Mouse (Mus musculus) gastrocnemius, adult 2 months (tissue): ENCODE results near the gene Myo16. TPM values are rescaled to one million over a fixed set of nuclear protein-coding genes. Genes with fewer than 3 reads are reported as not detected.
A peak's percentile ranks its signal among the peaks of the same experiment; 100 is the strongest.

Experiments used
- DNase-seq: peaks from one replicate; pipeline ENCODE4 v3.0.0; 2022
- H3K27ac ChIP-seq: fragments of 200-600 bp; 2 replicates; pipeline ENCODE4 v1.8.1; 2022; ENCODE audit warnings: mild to moderate bottlenecking
- H3K4me3 ChIP-seq: fragments of 200-600 bp; 2 replicates; pipeline ENCODE4 v1.8.1; 2022; ENCODE audit warnings: mild to moderate bottlenecking, moderate library complexity
- CTCF ChIP-seq: fragments of 200-600 bp; IDR thresholded peaks from 2 replicates; pipeline ENCODE4 v1.8.1; 2022; ENCODE audit warnings: antibody characterized with exemption, mild to moderate bottlenecking, moderate library complexity
- intact Hi-C: fragments of 180-260 bp; cut with DNase I; formaldehyde crosslinking; loops from one replicate; pipeline ENCODE4 v1.15.1; 2025
- total RNA-seq, 2 experiments: library from RNA; stranded (reverse); gene quantifications; 2 replicates each; pipeline ENCODE4 v1.2.3; 2021

Myo16 gene
- total RNA-seq, 2 experiments from 2014 or later = 0.08 to 0.36 TPM

GRCm38 (mm10) chr8:10199301-10199700, 45.6 kb downstream of the Myo16 start:
- H3K27ac ChIP-seq = no peak overlapping the region
- H3K4me3 ChIP-seq = no peak overlapping the region
- intact Hi-C loops = no loop called here
- TF ChIP-seq CTCF = no peak
- DNase-seq = no peak

DNA sequence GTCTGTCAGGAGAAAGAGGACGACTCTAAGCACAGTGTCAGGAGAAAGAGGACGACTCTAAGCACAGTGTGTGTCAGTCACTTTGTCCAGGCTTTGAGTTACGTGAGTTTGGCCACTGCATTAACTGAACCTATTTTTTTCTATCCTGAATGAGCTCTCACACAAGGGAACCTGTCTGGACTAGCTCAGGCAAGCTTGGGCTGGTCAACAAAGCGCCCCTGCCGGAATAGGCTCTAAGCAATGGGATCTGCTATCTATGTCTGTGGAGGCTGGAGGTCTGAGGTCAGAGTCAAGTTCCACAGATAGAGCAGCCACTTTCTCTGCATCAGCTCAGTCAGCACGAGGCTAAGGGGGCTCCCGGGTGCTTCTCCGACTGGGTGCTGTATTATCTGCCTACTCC, 46.3 kb downstream of the Myo16 start:
- Histone ChIP-seq H3K27ac (no peak overlapping the region), H3K4me3 (no peak overlapping the region)
- DNase-seq = no peak
- no peak for TF ChIP-seq CTCF
- intact Hi-C loops = no loop called here

- DNase-seq = no peak
- Histone ChIP-seq H3K4me3 (no peak overlapping the region), H3K27ac (no peak overlapping the region)
- intact Hi-C loops = no loop called here
- no peak for TF ChIP-seq CTCF
Measured at GRCm38 (mm10) chr8:10215023-10215422, 61.3 kb downstream of the Myo16 start.

- no peak overlapping the region for H3K27ac ChIP-seq
- TF ChIP-seq CTCF = no peak
- intact Hi-C loops = loop anchor here (10.0 kb wide), 1 partner anchor 235 kb away; no protein-coding TSS in a partner anchor
- no peak overlapping the region for H3K4me3 ChIP-seq
- DNase-seq = no peak
Measured at GRCm38 (mm10) chr8:10219761-10220276, 66.1 kb downstream of the Myo16 start.

- no peak for TF ChIP-seq CTCF
- no peak overlapping the region for H3K4me3 ChIP-seq
- intact Hi-C loops = loop anchor here (10.0 kb wide), 1 partner anchor 238 kb away; no protein-coding TSS in a partner anchor
Measured at GRCm38 (mm10) chr8:10222770-10223169, 69.1 kb downstream of the Myo16 start.

GRCm38 (mm10) chr8:10223528-10224194, 70.0 kb downstream of the Myo16 start:
- intact Hi-C loops = loop anchor here (10.0 kb wide), 1 partner anchor 239 kb away; no protein-coding TSS in a partner anchor
- no peak overlapping the region for H3K27ac ChIP-seq
- no peak for DNase-seq
- no peak for TF ChIP-seq CTCF
- H3K4me3 ChIP-seq = no peak overlapping the region

More at GRCm38 (mm10) chr8:10222770-10223169, 69.1 kb downstream of the Myo16 start:
- no peak overlapping the region for H3K27ac ChIP-seq
- DNase-seq = no peak

GRCm38 (mm10) chr8:10224305-10224971, 70.7 kb downstream of the Myo16 start:
- H3K27ac ChIP-seq = no peak overlapping the region
- DNase-seq = no peak
- no peak overlapping the region for H3K4me3 ChIP-seq
- intact Hi-C loops = loop anchor here (10.0 kb wide), 1 partner anchor 240 kb away; no protein-coding TSS in a partner anchor
- no peak for TF ChIP-seq CTCF

DNA sequence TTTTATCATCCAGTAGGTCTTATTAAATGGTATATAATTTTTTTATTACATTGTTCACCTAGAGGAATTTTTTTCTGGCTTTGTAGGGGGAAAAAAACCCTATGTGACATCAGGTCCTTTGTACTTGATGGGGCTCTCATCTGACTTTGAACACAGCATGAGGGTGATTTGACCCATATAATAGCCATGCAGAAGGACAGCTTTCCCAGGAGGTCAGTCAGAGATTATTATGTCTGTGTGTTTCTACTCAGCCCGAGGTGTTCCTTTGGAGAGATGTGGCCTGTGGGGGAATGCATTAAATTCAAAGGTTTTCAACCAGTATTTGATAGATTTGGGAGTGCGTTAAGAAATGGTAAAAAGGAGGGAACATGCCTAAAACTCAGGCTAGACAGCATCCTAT, 71.3 kb downstream of the Myo16 start:
- intact Hi-C loops = loop anchor here (10.0 kb wide), 1 partner anchor 240 kb away; no protein-coding TSS in a partner anchor
- TF ChIP-seq CTCF = no peak
- H3K4me3 ChIP-seq = no peak overlapping the region
- H3K27ac ChIP-seq = no peak overlapping the region
- no peak for DNase-seq

DNA sequence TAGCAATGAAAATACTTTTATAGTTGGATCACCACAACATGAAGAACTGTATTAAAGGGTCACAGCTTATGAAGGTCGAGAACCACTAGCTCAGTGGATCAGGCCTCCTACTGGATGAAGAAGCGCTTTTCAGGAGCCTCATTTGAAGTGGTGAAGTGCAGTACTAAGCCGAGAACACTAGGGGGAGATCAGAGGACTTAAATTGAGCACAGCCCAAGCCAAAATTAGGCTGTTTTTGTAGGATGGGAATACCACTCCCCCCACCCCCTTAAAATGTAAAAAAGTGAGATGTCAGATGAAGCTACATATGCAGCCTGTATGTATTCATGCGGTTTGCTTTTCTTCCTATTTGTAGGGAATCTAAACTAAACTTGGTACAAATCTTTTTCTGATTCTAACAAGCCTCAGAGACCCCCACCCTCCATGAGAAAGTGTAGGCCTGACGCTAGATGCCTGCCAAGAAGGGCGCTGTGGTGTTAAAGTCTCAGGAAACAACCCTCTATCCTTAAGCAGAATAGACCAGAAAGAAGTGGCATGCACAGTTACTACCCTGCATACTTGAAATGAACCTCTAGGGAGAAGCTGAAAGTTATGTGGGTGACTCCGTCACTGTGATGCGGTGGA, 77.1 kb downstream of the Myo16 start:
- peak; percentile 75 for TF ChIP-seq CTCF
- DNase-seq = no peak
- Histone ChIP-seq H3K4me3 (no peak overlapping the region), H3K27ac (no peak overlapping the region)
- intact Hi-C loops = loop anchor here (5.0 kb wide), 2 partner anchors 81 to 171 kb away; no protein-coding TSS in a partner anchor

- intact Hi-C loops = loop anchor here (5.0 kb wide), 2 partner anchors 78 to 168 kb away; no protein-coding TSS in a partner anchor
Measured at GRCm38 (mm10) chr8:10234516-10234915, 80.8 kb downstream of the Myo16 start.

GRCm38 (mm10) chr8:10243344-10243743, 89.6 kb downstream of the Myo16 start:
- no peak for TF ChIP-seq CTCF
- H3K4me3 ChIP-seq = no peak overlapping the region
- no peak for DNase-seq
- intact Hi-C loops = no loop called here
- H3K27ac ChIP-seq = no peak overlapping the region

More at GRCm38 (mm10) chr8:10234516-10234915, 80.8 kb downstream of the Myo16 start:
- Histone ChIP-seq H3K4me3 (no peak overlapping the region), H3K27ac (no peak overlapping the region)
- DNase-seq = no peak
- no peak for TF ChIP-seq CTCF

DNA sequence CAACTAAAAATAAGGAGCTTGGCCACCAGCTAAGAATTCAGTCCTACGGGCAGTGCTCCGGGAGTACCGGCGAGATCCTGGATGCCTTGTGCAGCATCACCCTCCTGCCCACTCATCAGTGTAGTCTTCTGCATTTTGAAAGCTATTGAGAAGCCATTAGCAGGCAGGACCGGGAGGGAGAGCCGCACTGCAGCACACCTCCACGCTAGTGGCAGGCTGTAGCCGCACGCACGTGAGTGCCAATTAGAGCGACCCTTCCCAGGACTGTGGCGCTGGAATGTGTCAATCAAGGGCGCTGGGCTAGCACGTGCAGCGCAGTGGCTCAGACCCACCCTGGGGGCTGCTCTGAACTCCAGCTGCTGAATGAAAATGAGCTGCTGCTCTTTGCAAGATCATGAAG, 95.4 kb downstream of the Myo16 start:
- no peak overlapping the region for H3K27ac ChIP-seq

More for the DNA sequence above, 95.4 kb downstream of the Myo16 start:
- TF ChIP-seq CTCF = no peak
- intact Hi-C loops = no loop called here
- DNase-seq = peak; percentile 16
- H3K4me3 ChIP-seq = peak overlapping the region; percentile 43
